Comparison of ENCODE assay signal across 8 mouse cellular contexts in genomic region chr6:29278513-29279267, GRCm38 (mm10). TPM values are rescaled to one million over a fixed set of nuclear protein-coding genes. Genes with fewer than 3 reads are reported as not detected.
DNase-seq lines count a peak whose midpoint lies in the region; ATAC-seq and TF ChIP-seq lines count a peak whose summit lies in the region.

No protein-coding gene starts in this region.

- no peaks in the 10 kb centered on the region for H3K27me3 ChIP-seq in hindbrain, postnatal 0 days (ENCODE audit: insufficient read depth, low read length)
- no peaks in the 10 kb centered on the region for H3K27me3 ChIP-seq in midbrain, embryonic 13.5 days

- ATAC-seq in hindbrain, postnatal 0 days = peak; percentile 74
- ATAC-seq in midbrain, embryonic 13.5 days = peak; percentile 53; the same call in 1 of the 2 replicates

- intact Hi-C loops in left cerebral cortex, postnatal 4 days (cut with DNase I) = loop anchor here (5.0 to 10.0 kb wide), 2 partner anchors 71 to 104 kb away; partner anchors contain the start of gene Prrt4

- H3K9ac ChIP-seq in hindbrain, postnatal 0 days (replicated peaks; ENCODE audit: low read length) = no peak overlapping the region
- no peak overlapping the region for H3K9ac ChIP-seq in midbrain, embryonic 13.5 days (replicated peaks)

- TF ChIP-seq POLR2A in embryonic fibroblast, embryonic 13.5 days (IDR thresholded peaks at IDR 0.05; ENCODE audit: low read depth, low read length) = no peak

- H3K27ac ChIP-seq in embryonic fibroblast, embryonic 13.5 days (ENCODE audit: insufficient read depth, low read length) = no peak overlapping the region
- H3K27ac ChIP-seq in hindbrain, postnatal 0 days = 0 out of 2 replicates have a peak overlapping the region, but pooled peaks have one; percentile 26
- H3K27ac ChIP-seq in midbrain, embryonic 13.5 days = no peak overlapping the region

- H3K4me1 ChIP-seq in embryonic fibroblast, embryonic 13.5 days (ENCODE audit: control insufficient read depth, insufficient read depth, low read length) = no peaks in the 10 kb centered on the region
- no peaks in the 10 kb centered on the region for H3K4me1 ChIP-seq in hindbrain, postnatal 0 days (ENCODE audit: insufficient read depth, low read length)
- H3K4me1 ChIP-seq in midbrain, embryonic 13.5 days (replicated peaks) = peaks cover 25% of the 10 kb centered on the region

- peak; percentile 48; the same call in 1 of the 2 replicates for TF ChIP-seq CTCF in embryonic fibroblast, embryonic 13.5 days (IDR thresholded peaks at IDR 0.05; ENCODE audit: borderline replicate concordance, insufficient read depth, low read length)
- TF ChIP-seq CTCF in hindbrain, postnatal 0 days (IDR thresholded peaks at IDR 0.05; ENCODE audit: low read depth) = peak; percentile 84

- no peaks in the 10 kb centered on the region for H3K9me3 ChIP-seq in hindbrain, postnatal 0 days (ENCODE audit: low read length)
- no peaks in the 10 kb centered on the region for H3K9me3 ChIP-seq in midbrain, embryonic 13.5 days

- WGBS in hindbrain, postnatal 0 days = 37% methylated on average over 8 of the region's 8 CpGs
- WGBS in midbrain, embryonic 13.5 days = 32% methylated on average over 8 of the region's 8 CpGs

- no peaks in the 10 kb centered on the region for H3K36me3 ChIP-seq in hindbrain, postnatal 0 days (ENCODE audit: insufficient read depth, low read length)
- peaks cover 8% of the 10 kb centered on the region for H3K36me3 ChIP-seq in midbrain, embryonic 13.5 days

- no peak overlapping the region for H3K4me2 ChIP-seq in hindbrain, postnatal 0 days (ENCODE audit: low read depth, low read length)
- no peak overlapping the region for H3K4me2 ChIP-seq in midbrain, embryonic 13.5 days (replicated peaks)

- no peak overlapping the region for H3K4me3 ChIP-seq in embryonic fibroblast, embryonic 13.5 days (ENCODE audit: insufficient read depth, low read length)
- no peak overlapping the region for H3K4me3 ChIP-seq in hindbrain, postnatal 0 days (ENCODE audit: low read length)
- no peak overlapping the region for H3K4me3 ChIP-seq in midbrain, embryonic 13.5 days (replicated peaks)

- peak; percentile 55 for DNase-seq in right cerebral cortex, adult 18-20 months
- no peak for DNase-seq in right cerebral cortex, postnatal 25 days
- peak; percentile 42 for DNase-seq in adrenal gland, postnatal 25 days
- peak; percentile 82 for DNase-seq in hindbrain, postnatal 0 days (ENCODE audit: low spot score)
- DNase-seq in left cerebral cortex, postnatal 4 days = peak; percentile 32
- DNase-seq in testis, postnatal 10 days (ENCODE audit: low spot score) = peak; percentile 62

RNA-seq across cellular contexts. Expression of gene Fam71f2, which starts 0.7 kb away (rescaled TPM):
- total RNA-seq in adrenal gland, postnatal 25 days (2021) = 0.33 TPM in 1 of 2 replicates, not detected in the other
- polyA plus RNA-seq in embryonic fibroblast, embryonic 13.5 days (2011; ENCODE audit: insufficient read length, low read depth, missing spikeins) = not detected in 2 replicates
- total RNA-seq in hindbrain, postnatal 0 days (2014; rRNA removed) = 0.79 and 2.1 TPM in 2 replicates
- polyA plus RNA-seq in hindbrain, postnatal 0 days (2015; fragmentation: Nextera tagmentation; extraction: Ambion mirVana) = 0.29 and 0.39 TPM in 2 replicates
- not detected for total RNA-seq in left cerebral cortex, postnatal 4 days (2021)
- polyA plus RNA-seq in midbrain, embryonic 13.5 days (2015; fragmentation: Nextera tagmentation; extraction: Ambion mirVana) = 0.46 and 0.54 TPM in 2 replicates

RNA-seq across cellular contexts. Expression of gene Hilpda, which starts 6.4 kb away (rescaled TPM):
- 4.3 and 7.4 TPM in 2 replicates for total RNA-seq in adrenal gland, postnatal 25 days (2021)
- 25.3 and 27.6 TPM in 2 replicates for polyA plus RNA-seq in embryonic fibroblast, embryonic 13.5 days (2011; ENCODE audit: insufficient read length, low read depth, missing spikeins)
- total RNA-seq in hindbrain, postnatal 0 days (2014; rRNA removed) = 26.5 and 35.8 TPM in 2 replicates
- polyA plus RNA-seq in hindbrain, postnatal 0 days (2015; fragmentation: Nextera tagmentation; extraction: Ambion mirVana) = 23.3 and 25.6 TPM in 2 replicates
- 10 to 100 TPM in 1 of 2 experiments, 1 to 10 TPM in 1; 9.6 to 10.4 TPM for total RNA-seq in left cerebral cortex, postnatal 4 days (2021)
- polyA plus RNA-seq in midbrain, embryonic 13.5 days (2015; fragmentation: Nextera tagmentation; extraction: Ambion mirVana) = 34.5 and 36.7 TPM in 2 replicates

RNA-seq across cellular contexts. Expression of gene Fam71f1, which starts 40.2 kb away (rescaled TPM):
- total RNA-seq in adrenal gland, postnatal 25 days (2021) = not detected in 2 replicates
- polyA plus RNA-seq in embryonic fibroblast, embryonic 13.5 days (2011; ENCODE audit: insufficient read length, low read depth, missing spikeins) = not detected in 2 replicates
- total RNA-seq in hindbrain, postnatal 0 days (2014; rRNA removed) = not detected in 2 replicates
- polyA plus RNA-seq in hindbrain, postnatal 0 days (2015; fragmentation: Nextera tagmentation; extraction: Ambion mirVana) = 0.13 TPM in 1 of 2 replicates, not detected in the other
- total RNA-seq in left cerebral cortex, postnatal 4 days (2021) = not detected
- not detected in 2 replicates for polyA plus RNA-seq in midbrain, embryonic 13.5 days (2015; fragmentation: Nextera tagmentation; extraction: Ambion mirVana)
